8 mouse cellular contexts compared by ENCODE assay signal in the genomic region with DNA sequence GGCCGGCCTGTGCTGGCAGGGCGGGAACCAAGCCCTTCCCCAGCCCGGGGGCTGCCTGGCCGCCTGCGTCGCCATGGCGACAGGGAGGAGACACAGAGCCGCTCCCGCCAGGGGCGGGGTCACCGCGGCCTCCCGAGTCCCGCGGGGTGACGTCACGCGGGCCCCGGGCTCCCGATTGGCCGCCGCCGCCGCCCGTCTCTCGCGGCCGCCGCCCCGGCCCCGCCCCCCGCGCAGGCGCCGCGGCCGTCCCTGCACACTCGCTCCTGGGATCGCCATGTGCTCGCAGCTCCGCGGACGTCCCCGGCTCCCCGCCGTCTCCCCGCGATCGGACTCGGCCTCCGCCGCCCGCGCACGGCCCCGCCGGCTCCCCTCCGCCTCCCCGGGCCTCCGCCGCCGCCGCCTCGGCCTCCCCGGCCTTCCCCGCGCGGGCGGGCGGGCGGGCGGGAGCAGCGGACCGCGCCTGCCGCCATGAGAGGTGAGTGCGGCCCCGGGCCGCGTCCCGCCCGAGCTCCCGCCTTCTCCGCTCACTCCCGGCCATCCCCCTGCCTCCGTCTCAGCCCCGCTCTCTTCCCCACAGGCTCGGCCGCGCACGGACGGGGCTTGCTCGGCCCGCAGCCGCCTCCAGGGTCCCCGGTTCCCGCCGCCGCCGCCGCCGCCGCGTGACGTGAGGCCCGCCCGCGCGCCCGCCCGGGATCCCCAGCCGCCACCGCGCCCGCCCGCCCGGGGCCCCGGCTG. TPM values are rescaled to one million over a fixed set of nuclear protein-coding genes. Genes with fewer than 3 reads are reported as not detected.
A peak's percentile ranks its signal among the peaks of the same experiment; 100 is the strongest.
DNase-seq lines count a peak whose midpoint lies in the region; ATAC-seq lines count a peak whose summit lies in the region.
"Not testable (repeated sequence)": the region's sequence is repeated elsewhere in the genome, so short reads cannot be mapped to it uniquely, and the experiment has no call there.

Gene Gm21887, plus strand, starts transcription at position 644 of the 735 bp plus-strand sequence.

- WGBS in hindbrain, embryonic 11.5 days: 68% methylated on average over 116 of the region's 118 CpGs

- H3K9me3 ChIP-seq in hindbrain, embryonic 11.5 days (ENCODE audit: control insufficient read depth, low read length): peaks cover 28% of the 10 kb centered on the region

- ATAC-seq in hindbrain, embryonic 11.5 days (ENCODE audit: low FRiP score): peak; percentile 88

- peak; percentile 100 for DNase-seq in NIH3T3 (ENCODE audit: low read depth)
- DNase-seq in cerebellum, adult 9-11 months: peak; percentile 98
- DNase-seq in frontal cortex, postnatal 10 days (ENCODE audit: low spot score in 2 of 2): peak; percentile 94 to 99
- DNase-seq in hindbrain, embryonic 11.5 days (ENCODE audit: low spot score): peak; percentile 96
- DNase-seq in layer of hippocampus, postnatal 14 days (ENCODE audit: low spot score in 2 of 2): peak; percentile 98
- peak; percentile 98 for DNase-seq in lung, postnatal 14 days
- DNase-seq in retina, adult 2 months (ENCODE audit: low read depth, low spot score): peak; percentile 97
- DNase-seq in thymus, postnatal 25 days: peak; percentile 97

- H3K27me3 ChIP-seq in hindbrain, embryonic 11.5 days (ENCODE audit: control insufficient read depth, insufficient read depth, low read length): not testable (repeated sequence)

- peak within 1 kb of the TSS; percentile 42 for H3K4me3 ChIP-seq in hindbrain, embryonic 11.5 days (ENCODE audit: low read depth, low read length)

- H3K4me2 ChIP-seq in hindbrain, embryonic 11.5 days (replicated peaks; ENCODE audit: low read depth, low read length): 0 out of 2 replicates have a peak within 1 kb of the TSS, but pooled peaks have one; percentile 17

- peaks cover 12% of the 10 kb centered on the region for H3K4me1 ChIP-seq in hindbrain, embryonic 11.5 days (replicated peaks; ENCODE audit: control insufficient read depth, insufficient read depth, low read length)

- H3K9ac ChIP-seq in hindbrain, embryonic 11.5 days (ENCODE audit: low read depth, low read length): peak within 1 kb of the TSS; percentile 64

- not testable (repeated sequence) for H3K36me3 ChIP-seq in hindbrain, embryonic 11.5 days (ENCODE audit: control insufficient read depth, insufficient read depth, low read length)

- H3K27ac ChIP-seq in hindbrain, embryonic 11.5 days (ENCODE audit: low read depth, low read length): peak within 1 kb of the TSS; percentile 58

RNA-seq across cellular contexts. Expression of gene Gm21887, which starts in this region (rescaled TPM):
- polyA plus RNA-seq in hindbrain, embryonic 11.5 days (2014; fragmentation: Nextera tagmentation; extraction: Ambion mirVana): 174 and 175 TPM in 2 replicates
- total RNA-seq in layer of hippocampus, postnatal 14 days (2021): 100 to 1,000 TPM; 225 to 399 TPM

Comparison
In these comparisons a context has a peak if more than half of its experiments do, and no peak if none do; other contexts are left out.
1. Peak in every context shown above with its lines: DNase-seq, ATAC-seq, H3K4me3 ChIP-seq and H3K27ac ChIP-seq.